Mouse (Mus musculus) forebrain, embryonic 13.5 days (tissue): Measurements from ENCODE around the gene Nelfa. TPM values are rescaled to one million over a fixed set of nuclear protein-coding genes. Genes with fewer than 3 reads are reported as not detected.

Experiments
- ATAC-seq: fragments of 200-750 bp; cut with Nextera tagmentation; 2 replicates; pipeline ENCODE4 v1.8.0; 2017
- H3K27ac ChIP-seq: fragments of 300-500 bp; sonication (generic); 2 replicates; pipeline ENCODE4 v1.5.1; 2015; ENCODE audit warnings: inconsistent platforms, mild to moderate bottlenecking, moderate library complexity
- H3K27me3 ChIP-seq: fragments of 300-500 bp; sonication (generic); 2 replicates; pipeline ENCODE4 v1.6.1; 2015; ENCODE audit warnings: mild to moderate bottlenecking, inconsistent platforms
- H3K36me3 ChIP-seq: fragments of 300-500 bp; sonication (generic); 2 replicates; pipeline ENCODE4 v1.6.1; 2015; ENCODE audit warnings: mild to moderate bottlenecking, inconsistent platforms; ENCODE audit not compliant: poor library complexity, severe bottlenecking
- H3K4me1 ChIP-seq: fragments of 300-500 bp; sonication (generic); 2 replicates; pipeline ENCODE4 v1.6.1; 2015; ENCODE audit warnings: inconsistent platforms
- H3K4me2 ChIP-seq: fragments of 300-500 bp; sonication (generic); 2 replicates; pipeline ENCODE4 v1.6.1; 2015; ENCODE audit warnings: inconsistent platforms, mild to moderate bottlenecking, moderate library complexity
- H3K4me3 ChIP-seq: fragments of 300-500 bp; sonication (generic); 2 replicates; pipeline ENCODE4 v1.5.1; 2015; ENCODE audit warnings: mild to moderate bottlenecking, inconsistent platforms
- H3K9ac ChIP-seq: fragments of 300-500 bp; sonication (generic); 2 replicates; pipeline ENCODE4 v1.6.1; 2015; ENCODE audit warnings: mild to moderate bottlenecking, inconsistent platforms
- H3K9me3 ChIP-seq: fragments of 300-500 bp; sonication (generic); replicated peaks from 2 replicates; pipeline ENCODE4 v1.6.1; 2016; ENCODE audit warnings: inconsistent platforms
- WGBS: fragments of 180-500 bp; shearing (Covaris S2); methylation state at CpG from one replicate; pipeline ENCODE4 v1.1.7; 2015; 5-methylcytosine and 5-hydroxymethylcytosine counted together
- microRNA-seq: library from miRNA; unstranded; fragments of <30 nt; microRNA quantifications from one replicate; pipeline ENCODE4, GENCODE M21; 2016
- polyA plus RNA-seq: library from polyadenylated mRNA; unstranded; fragments of >200 nt; fragmentation: Nextera tagmentation; extraction: Ambion mirVana; gene quantifications from 2 replicates; pipeline ENCODE4 v1.2.1, GENCODE M21; 2015

Gene Nelfa
- polyA plus RNA-seq, 1 experiment from 2014 or later: 50.9 TPM

DNA sequence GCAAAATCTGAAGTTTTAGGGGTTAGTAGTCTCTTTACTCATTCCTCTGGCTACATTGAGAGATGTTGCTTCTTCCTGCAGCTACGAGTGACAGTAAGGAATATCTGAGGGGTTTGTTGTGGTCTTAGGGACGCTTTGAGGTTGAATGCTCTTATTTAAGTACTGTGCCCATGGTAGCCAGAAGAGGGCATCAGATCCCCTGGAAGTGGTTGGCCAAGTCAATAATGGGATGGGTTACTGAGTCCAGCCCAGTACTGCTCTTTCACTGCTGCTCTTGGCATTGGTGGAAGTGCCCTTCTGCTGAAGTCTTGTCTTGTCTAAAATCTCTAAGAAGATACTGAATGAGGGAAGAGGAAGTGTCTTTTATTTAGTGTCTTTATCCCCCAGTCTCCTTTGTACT lies 82.2 kb downstream of the Nelfa start:
- H3K9me3 ChIP-seq: no peaks in the 10 kb centered on the region
- peaks cover 64% of the 10 kb centered on the region for H3K36me3 ChIP-seq
- no peaks in the 10 kb centered on the region for H3K4me1 ChIP-seq
- no peak overlapping the region for H3K4me3 ChIP-seq
- no peak overlapping the region for H3K27ac ChIP-seq
- H3K4me2 ChIP-seq: no peak overlapping the region
- H3K27me3 ChIP-seq: no peaks in the 10 kb centered on the region
- WGBS: 83% methylated on average over 2 of the region's 2 CpGs
- no peak for ATAC-seq
- H3K9ac ChIP-seq: no peak overlapping the region

DNA sequence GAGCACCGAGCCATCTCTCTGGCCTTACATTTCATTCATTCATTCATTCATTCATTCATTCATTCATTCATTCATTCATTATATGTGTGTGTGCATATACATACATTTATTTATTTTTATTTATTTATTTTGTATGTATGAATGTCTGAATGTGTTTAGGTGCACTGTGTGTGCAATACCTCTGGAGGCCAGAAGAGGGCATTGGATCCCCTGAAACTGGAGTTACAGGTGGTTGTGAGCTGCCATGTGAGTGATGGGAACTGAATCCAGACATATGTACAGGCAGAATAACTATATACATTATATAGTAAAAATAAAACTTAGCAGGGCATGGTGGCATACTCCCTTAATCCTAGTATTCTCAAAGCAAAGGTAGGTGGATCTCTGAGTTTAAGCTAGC lies 83.1 kb downstream of the Nelfa start:
- Histone ChIP-seq H3K9ac (no peak overlapping the region), H3K36me3 (peaks cover 59% of the 10 kb centered on the region), H3K27me3 (no peaks in the 10 kb centered on the region), H3K4me2 (no peak overlapping the region), H3K4me3 (no peak overlapping the region), H3K4me1 (no peaks in the 10 kb centered on the region), H3K27ac (no peak overlapping the region), H3K9me3 (no peaks in the 10 kb centered on the region)
- ATAC-seq: no peak
- 97% methylated on average over 1 of the region's 1 CpGs for WGBS

DNA sequence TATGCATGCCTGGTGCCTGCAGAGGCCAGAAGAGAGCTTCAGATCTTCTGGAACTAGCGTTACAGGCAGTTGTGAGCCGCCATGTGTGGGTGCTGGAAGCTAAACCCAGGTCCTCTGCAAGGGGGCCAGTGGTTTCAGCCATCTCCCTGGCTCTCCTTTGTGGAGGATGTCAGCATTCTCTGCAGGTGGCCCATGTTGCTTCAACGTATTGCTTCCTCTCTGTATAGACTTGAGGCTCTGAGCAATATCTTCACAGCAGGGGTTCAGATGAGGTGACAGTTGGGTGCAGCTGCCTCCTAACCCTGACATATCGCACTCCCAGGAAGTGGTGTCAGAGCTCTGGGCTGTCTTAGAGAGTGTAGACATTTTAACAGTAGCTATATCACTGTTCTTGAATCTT lies 84.7 kb downstream of the Nelfa start:
- peaks cover 56% of the 10 kb centered on the region for H3K36me3 ChIP-seq
- no peak overlapping the region for H3K9ac ChIP-seq
- no peaks in the 10 kb centered on the region for H3K4me1 ChIP-seq
- H3K4me3 ChIP-seq: no peak overlapping the region
- no peak overlapping the region for H3K4me2 ChIP-seq
- H3K27ac ChIP-seq: no peak overlapping the region
- WGBS: 91% methylated on average over 4 of the region's 4 CpGs
- no peaks in the 10 kb centered on the region for H3K9me3 ChIP-seq
- H3K27me3 ChIP-seq: no peaks in the 10 kb centered on the region
- no peak for ATAC-seq

Small RNA genes within 50 kb of the gene (microRNA-seq; reads per million reads assigned to microRNA genes)
- not detected for gene Mir7024

Other genes with a start within 250 kb of the Nelfa start
- gene Fgfr3, start 214.7 kb downstream of the Nelfa start, polyA plus RNA-seq: 59.5 and 81.3 TPM in 2 replicates
- gene Letm1, start 153.6 kb downstream of the Nelfa start, polyA plus RNA-seq: 47.5 and 50.4 TPM in 2 replicates
- gene Nsd2, start 115.7 kb downstream of the Nelfa start, polyA plus RNA-seq: 83.8 and 86.8 TPM in 2 replicates
- gene Gm1673, start 47.0 kb upstream of the Nelfa start, polyA plus RNA-seq: 477 and 493 TPM in 2 replicates
- 3.2 and 3.7 TPM in 2 replicates for gene Nat8l, start 59.6 kb upstream of the Nelfa start, polyA plus RNA-seq
- gene Poln, start 233.0 kb upstream of the Nelfa start, polyA plus RNA-seq: 0.49 and 0.88 TPM in 2 replicates
- 32.0 and 32.7 TPM in 2 replicates for gene Haus3, start 233.1 kb upstream of the Nelfa start, polyA plus RNA-seq